Mouse (Mus musculus): ENCODE measurements around the gene Olfr432. TPM values are rescaled to one million over a fixed set of nuclear protein-coding genes. Genes with fewer than 3 reads are reported as not detected.
"Not testable (repeated sequence)": the region's sequence is repeated elsewhere in the genome, so short reads cannot be mapped to it uniquely, and the experiment has no call there.

Gene Olfr432
- 0.08 and 2.7 TPM in 2 replicates for polyA plus RNA-seq (2012; rRNA removed)

DNA sequence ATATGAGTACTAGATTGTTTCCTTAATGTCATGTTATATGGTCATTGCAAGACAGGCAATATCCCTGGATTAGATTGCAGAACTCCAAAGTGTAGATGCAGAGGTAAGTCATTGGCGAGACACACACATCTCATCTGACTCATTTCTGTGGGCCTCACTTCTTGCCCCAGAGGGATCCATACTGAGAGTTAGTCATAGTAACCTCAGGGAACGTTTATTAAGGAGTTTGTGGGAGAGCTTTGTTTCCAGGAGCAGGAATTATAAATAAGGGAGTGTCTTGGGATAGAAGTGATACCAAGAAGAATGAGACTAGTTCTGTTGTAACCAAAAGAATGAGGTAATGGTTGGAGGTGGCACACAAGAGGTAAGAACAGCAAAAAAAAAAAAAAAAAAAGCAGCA, at the start of gene Olfr432:
Olfr432 (plus strand) TSS at position 313 of the 400 bp plus-strand sequence.
- H3K4me1 ChIP-seq (ENCODE audit: control insufficient read depth, insufficient read depth, insufficient read length): peaks cover 4% of the 10 kb centered on the region; the same call in 1 of the 2 replicates
- whole genome bisulfite sequencing: 74% methylated on average over 2 of the region's 2 CpGs
- no peaks in the 10 kb centered on the region for H3K27me3 ChIP-seq (ENCODE audit: control insufficient read depth, insufficient read depth, low read length)
- no peak for DNase-seq (ENCODE audit: low read depth in 1 of 2, low spot score in 2 of 2)
- H3K4me3 ChIP-seq (ENCODE audit: extremely low read depth, insufficient read depth, insufficient read length): no peak within 1 kb of the TSS
- TF ChIP-seq CTCF (IDR thresholded peaks at IDR 0.05; ENCODE audit: extremely low read depth, insufficient read depth, insufficient read length, insufficient replicate concordance): no peak
- TF ChIP-seq POLR2A (IDR thresholded peaks at IDR 0.05; ENCODE audit: low read depth, low read length): no peak
- no peaks in the 10 kb centered on the region for H3K36me3 ChIP-seq (ENCODE audit: control insufficient read depth, insufficient read depth, low read length)
- H3K27ac ChIP-seq (ENCODE audit: insufficient read depth, low read length): no peak within 1 kb of the TSS

DNA sequence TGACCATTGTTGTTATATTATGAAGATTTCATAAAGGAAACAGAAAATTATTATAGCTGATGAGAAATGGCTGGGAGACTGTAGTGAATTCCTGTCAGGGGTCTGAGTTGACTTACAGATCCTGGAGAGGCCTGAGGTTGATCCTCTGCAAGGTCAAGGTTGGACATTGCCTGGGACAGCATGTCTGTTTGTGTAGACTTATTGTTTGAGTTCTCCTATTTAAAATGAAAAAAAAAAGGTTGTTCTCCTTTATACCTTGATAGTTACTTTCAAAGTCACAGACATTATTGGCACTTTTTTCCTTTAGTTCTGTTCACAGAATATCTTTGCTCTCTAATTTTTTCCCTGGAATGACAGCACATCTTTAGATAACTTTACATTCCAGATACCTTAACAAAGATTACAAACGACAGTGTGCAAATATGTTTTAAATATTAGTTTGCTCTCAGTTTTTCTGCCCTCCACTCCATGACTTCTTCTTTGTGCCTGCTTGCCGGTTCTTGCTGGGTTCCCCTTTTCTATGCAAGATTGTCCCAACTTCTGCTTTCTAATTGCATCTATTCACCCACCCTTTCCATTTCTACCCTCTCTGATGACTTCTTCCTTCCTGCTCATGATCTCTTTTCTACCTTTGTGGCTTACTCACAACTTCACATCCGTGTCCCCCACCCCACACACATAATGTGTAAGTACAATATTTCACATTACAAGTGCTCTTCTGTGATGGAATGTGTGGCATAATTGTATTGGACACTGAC, 44.5 kb upstream of the Olfr432 start:
- WGBS: 6% methylated on average over 2 of the region's 3 CpGs
- not testable (repeated sequence) for H3K36me3 ChIP-seq (ENCODE audit: control insufficient read depth, insufficient read depth, low read length); DNase-seq (ENCODE audit: low read depth in 1 of 2, low spot score in 2 of 2); H3K27me3 ChIP-seq (ENCODE audit: control insufficient read depth, insufficient read depth, low read length); H3K27ac ChIP-seq (ENCODE audit: insufficient read depth, low read length); H3K4me3 ChIP-seq (ENCODE audit: extremely low read depth, insufficient read depth, insufficient read length); H3K4me1 ChIP-seq (ENCODE audit: control insufficient read depth, insufficient read depth, insufficient read length)

DNA sequence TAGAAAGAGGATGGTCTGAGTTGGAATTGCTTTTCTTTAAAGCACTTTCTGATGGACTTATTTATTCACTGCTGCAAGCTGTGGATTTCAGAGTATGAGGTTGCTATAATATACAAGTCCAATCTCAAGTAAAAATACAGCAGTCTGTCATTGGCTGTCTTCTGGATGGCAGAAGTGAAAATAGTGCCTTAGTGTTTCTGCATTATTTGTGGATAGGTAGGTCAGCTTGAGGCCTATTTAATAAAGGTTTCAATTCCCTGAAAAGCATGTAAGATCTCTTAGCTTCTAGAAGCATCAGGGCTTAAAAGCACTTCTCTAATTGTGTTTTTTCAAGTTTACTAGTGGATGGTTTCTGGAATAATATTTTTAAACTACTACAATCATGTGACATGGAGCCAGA, 42.0 kb upstream of the Olfr432 start:
- not testable (repeated sequence) for H3K36me3 ChIP-seq (ENCODE audit: control insufficient read depth, insufficient read depth, low read length); H3K27ac ChIP-seq (ENCODE audit: insufficient read depth, low read length); DNase-seq (ENCODE audit: low read depth in 1 of 2, low spot score in 2 of 2)

DNA sequence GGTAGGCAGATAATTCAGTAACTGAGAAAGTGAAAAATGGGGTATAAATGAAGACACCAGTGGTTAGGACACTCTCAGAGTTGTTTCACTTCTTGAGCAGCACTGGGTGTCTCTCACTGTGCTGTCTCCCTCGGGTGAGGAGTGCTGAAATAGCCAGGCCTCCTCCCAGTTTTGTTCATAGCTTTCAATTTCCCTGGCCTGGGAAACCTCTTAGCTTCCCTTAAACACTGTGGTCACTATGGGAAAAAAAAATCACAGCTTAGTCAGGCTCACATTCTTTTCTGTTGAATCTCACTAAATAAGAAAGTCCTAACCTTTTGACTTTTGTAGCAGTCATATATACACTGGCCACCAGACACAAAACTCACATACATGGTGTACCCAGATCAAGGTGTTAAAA, 17.3 kb upstream of the Olfr432 start, which contains the start of gene Ifi205:
Ifi205 (minus strand) TSS at position 113 of the 400 bp plus-strand sequence.
- H3K36me3 ChIP-seq (ENCODE audit: control insufficient read depth, insufficient read depth, low read length): no peaks in the 10 kb centered on the region
- H3K4me1 ChIP-seq (ENCODE audit: control insufficient read depth, insufficient read depth, insufficient read length): no peaks in the 10 kb centered on the region
- no peak for DNase-seq (ENCODE audit: low read depth in 1 of 2, low spot score in 2 of 2)
- 44% methylated on average over 1 of the region's 1 CpGs for WGBS
- no peak within 1 kb of the TSS for H3K27ac ChIP-seq (ENCODE audit: insufficient read depth, low read length)
- H3K27me3 ChIP-seq (ENCODE audit: control insufficient read depth, insufficient read depth, low read length): no peaks in the 10 kb centered on the region
- no peak for TF ChIP-seq CTCF (IDR thresholded peaks at IDR 0.05; ENCODE audit: extremely low read depth, insufficient read depth, insufficient read length, insufficient replicate concordance)
- no peak for TF ChIP-seq POLR2A (IDR thresholded peaks at IDR 0.05; ENCODE audit: low read depth, low read length)
- H3K4me3 ChIP-seq (ENCODE audit: extremely low read depth, insufficient read depth, insufficient read length): no peak within 1 kb of the TSS

More for the DNA sequence above, 42.0 kb upstream of the Olfr432 start:
- H3K27me3 ChIP-seq (ENCODE audit: control insufficient read depth, insufficient read depth, low read length); H3K4me3 ChIP-seq (ENCODE audit: extremely low read depth, insufficient read depth, insufficient read length); H3K4me1 ChIP-seq (ENCODE audit: control insufficient read depth, insufficient read depth, insufficient read length): not testable (repeated sequence)

DNA sequence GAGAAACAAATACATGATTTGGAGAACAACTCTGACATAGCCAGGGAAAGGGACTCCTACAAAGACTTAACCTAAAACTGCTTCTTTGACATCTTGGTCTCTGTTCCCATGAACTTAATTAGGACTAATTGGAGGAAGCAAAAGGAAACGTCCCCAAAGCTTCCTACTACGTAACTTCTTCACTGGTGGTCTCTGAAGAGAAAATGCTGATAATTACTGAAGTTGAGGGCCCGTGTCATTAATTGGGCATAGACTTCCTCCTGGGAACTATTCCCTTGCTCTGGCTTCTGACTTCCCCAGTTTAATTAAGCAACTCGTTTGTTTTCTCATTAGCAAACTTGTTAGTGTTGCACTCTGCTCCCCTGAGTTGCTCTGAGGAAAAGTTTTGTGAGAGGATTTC, 13.2 kb upstream of the Olfr432 start:
- no peak for DNase-seq (ENCODE audit: low read depth in 1 of 2, low spot score in 2 of 2)
- H3K4me3 ChIP-seq (ENCODE audit: extremely low read depth, insufficient read depth, insufficient read length): no peak overlapping the region
- no peaks in the 10 kb centered on the region for H3K27me3 ChIP-seq (ENCODE audit: control insufficient read depth, insufficient read depth, low read length)
- no peaks in the 10 kb centered on the region for H3K36me3 ChIP-seq (ENCODE audit: control insufficient read depth, insufficient read depth, low read length)
- WGBS: 82% methylated on average over 4 of the region's 4 CpGs
- H3K4me1 ChIP-seq (ENCODE audit: control insufficient read depth, insufficient read depth, insufficient read length): peaks cover 2% of the 10 kb centered on the region; the same call in 1 of the 2 replicates
- no peak overlapping the region for H3K27ac ChIP-seq (ENCODE audit: insufficient read depth, low read length)
- TF ChIP-seq POLR2A (IDR thresholded peaks at IDR 0.05; ENCODE audit: low read depth, low read length) (no peak), CTCF (IDR thresholded peaks at IDR 0.05; ENCODE audit: extremely low read depth, insufficient read depth, insufficient read length, insufficient replicate concordance) (no peak)

DNA sequence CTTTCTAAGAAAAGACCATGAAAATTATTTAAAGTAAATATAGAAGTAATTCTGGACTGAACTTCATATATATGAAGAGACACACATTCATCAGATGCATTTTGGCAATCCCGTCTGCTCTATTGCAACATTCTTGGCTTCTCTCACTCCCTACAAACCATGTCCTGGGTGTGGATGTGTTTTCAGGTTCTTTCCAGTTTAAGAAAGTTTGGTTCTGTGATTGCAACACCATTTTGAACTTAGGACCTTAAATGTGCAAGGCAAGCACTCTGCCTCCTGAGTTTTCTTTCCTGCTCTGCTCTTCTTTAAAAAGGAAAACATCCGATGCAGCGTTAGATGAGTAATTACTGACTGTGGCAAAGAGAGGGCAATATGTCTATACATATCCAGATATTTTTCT, 10.5 kb upstream of the Olfr432 start:
- Histone ChIP-seq H3K27me3 (ENCODE audit: control insufficient read depth, insufficient read depth, low read length) (no peaks in the 10 kb centered on the region), H3K36me3 (ENCODE audit: control insufficient read depth, insufficient read depth, low read length) (no peaks in the 10 kb centered on the region), H3K27ac (ENCODE audit: insufficient read depth, low read length) (no peak overlapping the region), H3K4me3 (ENCODE audit: extremely low read depth, insufficient read depth, insufficient read length) (no peak overlapping the region), H3K4me1 (ENCODE audit: control insufficient read depth, insufficient read depth, insufficient read length) (peaks cover 11% of the 10 kb centered on the region)
- WGBS: 91% methylated on average over 3 of the region's 3 CpGs
- TF ChIP-seq POLR2A (IDR thresholded peaks at IDR 0.05; ENCODE audit: low read depth, low read length): no peak
- TF ChIP-seq CTCF (IDR thresholded peaks at IDR 0.05; ENCODE audit: extremely low read depth, insufficient read depth, insufficient read length, insufficient replicate concordance): no peak
- DNase-seq (ENCODE audit: low read depth in 1 of 2, low spot score in 2 of 2): no peak

DNA sequence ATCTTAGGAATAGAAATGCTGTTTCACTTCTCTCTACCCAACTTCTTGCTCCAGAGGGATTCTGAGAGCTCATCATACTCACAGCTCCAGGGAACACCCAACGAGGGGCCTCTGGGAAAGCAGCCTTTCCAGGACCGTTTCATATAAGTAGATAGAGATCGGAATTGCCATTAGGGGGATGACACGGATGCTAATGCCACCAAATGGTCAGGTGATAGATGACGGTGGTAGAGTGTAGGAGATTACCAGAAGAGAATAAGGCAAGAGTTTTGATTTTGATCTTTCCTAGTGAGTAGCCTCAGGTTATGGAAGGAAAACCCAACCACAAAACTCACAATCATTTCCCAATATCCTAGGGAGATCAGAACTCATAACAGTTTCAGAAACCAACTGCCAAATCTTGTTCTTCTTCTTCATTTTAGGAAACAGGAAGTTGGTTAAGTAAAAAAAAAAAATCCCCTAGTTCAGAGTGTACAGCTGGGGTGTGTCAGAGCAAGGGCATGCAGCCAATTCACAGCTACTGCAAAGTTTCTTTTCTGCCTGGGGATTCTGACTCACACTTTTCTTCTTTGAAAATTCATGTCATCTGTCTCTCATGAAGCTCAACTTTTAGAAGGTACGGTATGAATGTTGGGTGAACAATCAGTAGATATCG, 8.4 kb upstream of the Olfr432 start, which contains the start of gene Olfr433:
Olfr433 (plus strand) TSS at position 183 of the 655 bp plus-strand sequence.
- Histone ChIP-seq H3K36me3 (ENCODE audit: control insufficient read depth, insufficient read depth, low read length) (no peaks in the 10 kb centered on the region), H3K4me3 (ENCODE audit: extremely low read depth, insufficient read depth, insufficient read length) (no peak within 1 kb of the TSS), H3K27me3 (ENCODE audit: control insufficient read depth, insufficient read depth, low read length) (no peaks in the 10 kb centered on the region), H3K4me1 (ENCODE audit: control insufficient read depth, insufficient read depth, insufficient read length) (peaks cover 11% of the 10 kb centered on the region), H3K27ac (ENCODE audit: insufficient read depth, low read length) (peak within 1 kb of the TSS; percentile 80)
- peak; percentile 45 to 60 for DNase-seq (ENCODE audit: low read depth in 1 of 2, low spot score in 2 of 2)
- WGBS: 50% methylated on average over 7 of the region's 7 CpGs
- TF ChIP-seq POLR2A (IDR thresholded peaks at IDR 0.05; ENCODE audit: low read depth, low read length) (no peak), CTCF (IDR thresholded peaks at IDR 0.05; ENCODE audit: extremely low read depth, insufficient read depth, insufficient read length, insufficient replicate concordance) (no peak)

DNA sequence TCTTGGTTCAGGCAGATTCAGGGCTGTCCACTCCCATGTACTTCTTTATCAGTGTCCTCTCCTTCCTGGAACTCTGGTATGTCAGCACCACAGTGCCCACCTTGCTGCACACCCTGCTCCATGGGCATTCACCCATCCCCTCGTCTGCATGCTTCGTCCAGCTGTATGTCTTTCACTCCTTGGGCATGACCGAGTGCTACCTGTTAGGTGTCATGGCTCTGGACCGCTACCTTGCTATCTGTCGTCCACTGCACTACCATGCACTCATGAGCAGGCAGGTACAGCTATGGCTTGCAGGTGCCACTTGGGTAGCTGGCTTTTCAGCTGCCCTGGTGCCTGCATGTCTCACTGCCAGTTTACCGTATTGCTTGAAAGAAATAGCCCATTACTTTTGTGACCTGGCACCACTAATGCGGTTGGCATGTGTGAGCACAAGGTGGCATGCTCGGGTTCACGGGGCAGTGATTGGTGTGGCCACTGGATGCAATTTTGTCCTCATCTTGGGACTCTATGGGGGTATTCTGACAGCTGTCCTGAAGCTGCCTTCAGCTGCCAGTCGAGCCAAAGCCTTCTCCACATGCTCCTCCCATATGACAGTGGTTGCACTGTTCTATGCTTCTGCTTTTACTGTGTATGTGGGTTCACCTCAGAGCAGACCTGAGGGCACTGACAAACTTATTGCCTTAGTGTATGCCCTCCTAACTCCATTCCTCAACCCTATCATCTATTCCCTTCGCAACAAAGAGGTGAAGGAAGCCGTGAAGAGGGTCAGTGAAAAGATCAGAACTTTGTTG, 6.7 kb upstream of the Olfr432 start:
- not testable (repeated sequence) for DNase-seq (ENCODE audit: low read depth in 1 of 2, low spot score in 2 of 2); H3K27me3 ChIP-seq (ENCODE audit: control insufficient read depth, insufficient read depth, low read length); H3K27ac ChIP-seq (ENCODE audit: insufficient read depth, low read length); H3K36me3 ChIP-seq (ENCODE audit: control insufficient read depth, insufficient read depth, low read length); H3K4me3 ChIP-seq (ENCODE audit: extremely low read depth, insufficient read depth, insufficient read length)
- H3K4me1 ChIP-seq (ENCODE audit: control insufficient read depth, insufficient read depth, insufficient read length): peaks cover 11% of the 10 kb centered on the region
- 82% methylated on average over 12 of the region's 12 CpGs for WGBS
